Mouse (Mus musculus): Measurements from ENCODE around the gene Tusc2. TPM values are rescaled to one million over a fixed set of nuclear protein-coding genes. Genes with fewer than 3 reads are reported as not detected.

Gene Tusc2
- 93.3 and 93.9 TPM in 2 replicates for polyA plus RNA-seq (2016; fragmentation: Nextera tagmentation; extraction: Ambion mirVana)

DNA sequence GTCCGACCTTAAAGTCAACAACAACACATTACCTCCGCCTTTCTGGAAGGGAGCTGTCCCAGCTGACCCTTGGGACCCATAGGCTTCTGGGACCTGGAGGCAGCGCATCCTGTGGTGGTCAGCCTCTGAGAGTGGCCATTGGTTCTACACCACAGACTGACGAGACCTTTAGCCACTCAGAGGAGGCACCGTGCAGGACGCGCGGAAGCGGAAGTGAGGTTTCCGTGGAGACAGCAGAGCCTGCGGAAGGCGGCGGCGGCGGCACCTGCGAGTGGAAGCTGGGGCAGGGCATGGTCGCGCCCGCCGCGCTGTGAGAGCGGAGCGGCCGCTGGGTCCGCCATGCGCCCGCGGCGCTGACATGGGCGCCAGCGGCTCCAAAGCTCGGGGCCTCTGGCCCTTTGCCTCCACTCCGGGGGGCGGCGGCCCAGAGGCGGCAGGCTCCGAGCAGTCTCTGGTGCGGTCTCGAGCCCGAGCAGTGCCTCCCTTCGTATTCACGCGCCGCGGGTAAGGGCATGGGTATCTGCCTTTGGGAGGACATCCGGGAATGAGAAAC is at the start of gene Tusc2:
TSS of gene Tusc2 (plus strand) at position 227 of the 553 bp plus-strand sequence.
- peaks cover 53% of the 10 kb centered on the region for H3K36me3 ChIP-seq
- peak within 1 kb of the TSS; percentile 90 for H3K4me2 ChIP-seq (replicated peaks)
- no peaks in the 10 kb centered on the region for H3K27me3 ChIP-seq (replicated peaks)
- peak within 1 kb of the TSS; percentile 96 for H3K4me3 ChIP-seq
- 0 out of 2 replicates have a peak within 1 kb of the TSS, but pooled peaks have one; percentile 42 for H3K27ac ChIP-seq
- no peaks in the 10 kb centered on the region for H3K9me3 ChIP-seq
- WGBS: under 1% methylated on average over 46 of the region's 46 CpGs
- H3K9ac ChIP-seq: peak within 1 kb of the TSS; percentile 90
- H3K4me1 ChIP-seq: peaks cover 25% of the 10 kb centered on the region
- peak; percentile 91 for ATAC-seq (ENCODE audit: low FRiP score, low read depth)

DNA sequence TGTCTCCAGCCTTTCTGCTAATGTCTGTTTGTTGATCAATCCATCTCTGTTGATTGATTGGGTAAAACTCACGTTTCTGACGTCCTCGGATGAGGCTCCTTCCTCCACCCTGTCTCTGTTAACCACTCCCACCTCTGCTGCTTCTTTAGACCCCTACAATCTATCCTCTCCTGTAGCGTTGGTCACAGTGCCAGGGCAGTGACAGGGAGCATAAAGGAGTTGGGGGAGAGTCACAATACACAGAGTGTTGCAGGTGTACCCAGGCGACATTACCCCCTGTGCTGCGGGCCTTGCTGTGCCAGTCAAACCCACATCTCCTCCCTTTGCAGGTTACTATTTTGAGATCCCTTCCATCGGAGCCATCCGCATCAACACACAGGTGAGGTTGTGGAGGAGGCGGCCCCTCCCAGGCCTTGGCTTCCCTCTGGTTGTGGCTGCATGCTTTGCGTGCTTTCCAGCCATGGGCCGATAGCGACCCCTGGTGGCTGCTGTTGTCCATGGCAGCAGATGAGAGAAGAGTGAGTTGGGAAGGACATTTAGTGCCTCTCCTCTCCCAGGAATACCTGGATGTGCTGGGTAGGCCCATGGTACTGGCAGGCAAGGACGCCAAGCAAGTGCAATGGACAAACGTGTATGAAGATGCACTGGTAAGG is 48.6 kb upstream of the Tusc2 start:
- WGBS: 22% methylated on average over 14 of the region's 14 CpGs
- Histone ChIP-seq H3K4me1 (peaks cover 49% of the 10 kb centered on the region), H3K4me2 (replicated peaks) (no peak overlapping the region), H3K27ac (no peak overlapping the region), H3K27me3 (replicated peaks) (peaks cover 3% of the 10 kb centered on the region; the same call in 1 of the 2 replicates), H3K4me3 (no peak overlapping the region), H3K9me3 (no peaks in the 10 kb centered on the region), H3K36me3 (peaks cover 4% of the 10 kb centered on the region; the same call in 1 of the 2 replicates), H3K9ac (no peak overlapping the region)
- ATAC-seq (ENCODE audit: low FRiP score, low read depth): peak; percentile 51

DNA sequence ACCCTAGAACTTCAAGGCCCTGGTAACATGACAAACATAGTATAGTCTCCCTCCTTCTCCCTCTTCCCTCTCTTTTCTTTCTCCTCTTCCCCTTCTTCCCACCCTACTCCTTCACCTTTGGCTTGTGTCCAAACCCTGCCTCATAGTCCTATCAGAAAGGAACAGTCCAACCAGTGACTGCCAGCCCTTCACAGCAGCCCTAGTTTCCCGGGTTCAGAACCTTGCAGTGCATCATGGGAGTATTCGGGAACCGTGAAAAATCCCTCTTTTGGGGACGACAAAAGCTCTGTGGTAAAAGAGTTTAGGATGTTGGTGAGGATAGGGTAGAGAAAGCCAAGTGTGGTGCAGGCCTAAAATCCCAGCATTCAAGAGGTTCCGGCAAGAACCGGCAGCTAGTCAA is 42.7 kb upstream of the Tusc2 start:
- Histone ChIP-seq H3K9ac (no peak overlapping the region), H3K4me1 (peaks cover 29% of the 10 kb centered on the region), H3K27me3 (replicated peaks) (peaks cover 25% of the 10 kb centered on the region), H3K4me3 (no peak overlapping the region), H3K4me2 (replicated peaks) (no peak overlapping the region), H3K36me3 (peaks cover 4% of the 10 kb centered on the region), H3K9me3 (no peaks in the 10 kb centered on the region), H3K27ac (0 out of 2 replicates have a peak overlapping the region, but pooled peaks have one; percentile 7)
- WGBS: 42% methylated on average over 6 of the region's 6 CpGs
- ATAC-seq (ENCODE audit: low FRiP score, low read depth): no peak

DNA sequence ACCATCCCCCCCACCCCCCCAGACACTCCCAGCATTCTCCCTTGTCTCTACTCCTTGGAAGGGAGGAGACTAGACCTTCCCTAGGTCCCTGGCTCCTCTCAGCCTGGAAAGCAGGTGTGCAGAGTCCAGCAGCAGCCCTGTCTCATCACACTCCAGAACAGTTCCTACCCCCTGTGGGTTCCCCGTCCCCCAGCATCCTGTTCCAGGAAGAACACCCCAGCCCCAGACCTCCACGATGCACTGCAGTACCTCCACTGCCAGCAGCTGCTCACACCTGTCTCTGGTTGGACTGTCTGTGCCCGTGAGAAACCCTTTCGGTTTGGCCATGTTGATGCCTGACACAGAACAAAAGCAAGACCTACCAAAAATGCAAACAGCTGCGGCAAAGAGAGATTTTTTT is 41.9 kb upstream of the Tusc2 start:
- Histone ChIP-seq H3K9me3 (no peaks in the 10 kb centered on the region), H3K4me3 (no peak overlapping the region), H3K27me3 (replicated peaks) (peaks cover 33% of the 10 kb centered on the region), H3K4me2 (replicated peaks) (no peak overlapping the region), H3K9ac (no peak overlapping the region), H3K27ac (0 out of 2 replicates have a peak overlapping the region, but pooled peaks have one; percentile 7), H3K4me1 (peaks cover 29% of the 10 kb centered on the region), H3K36me3 (peaks cover 4% of the 10 kb centered on the region)
- 74% methylated on average over 5 of the region's 5 CpGs for WGBS
- ATAC-seq (ENCODE audit: low FRiP score, low read depth): no peak

DNA sequence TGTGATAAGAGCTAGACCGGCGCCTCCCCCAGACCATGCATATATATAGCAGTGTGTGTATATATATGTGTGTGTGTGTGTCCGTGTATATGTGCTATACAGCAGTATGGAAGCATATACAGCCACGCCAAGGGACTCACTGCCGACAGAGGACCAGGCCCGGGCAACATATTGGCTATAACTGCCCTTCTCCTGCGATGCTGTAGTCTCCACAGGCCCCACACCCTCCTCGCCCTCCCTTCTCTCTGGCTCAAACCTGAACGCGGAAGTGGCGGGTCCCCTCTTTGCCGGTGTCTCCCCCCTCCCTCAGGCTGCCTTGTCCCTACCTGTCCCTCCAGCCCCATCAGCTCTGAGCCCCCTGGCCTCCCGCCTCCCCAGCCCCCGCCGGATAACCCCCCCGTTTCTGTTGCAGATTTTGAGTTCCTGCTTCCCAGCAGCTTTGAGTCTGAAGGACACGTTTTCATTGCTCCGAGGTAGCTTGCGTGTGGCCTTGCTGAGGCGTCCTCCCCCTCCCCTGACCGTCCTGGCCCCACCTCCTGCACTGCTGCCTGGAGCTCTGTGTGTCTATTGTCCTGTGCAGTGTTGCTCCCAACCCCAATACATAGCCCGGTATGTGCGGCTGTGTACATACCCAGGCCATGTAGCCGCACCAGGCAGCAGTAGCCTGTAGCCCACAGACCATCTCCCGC is 41.2 kb upstream of the Tusc2 start:
- 28% methylated on average over 25 of the region's 25 CpGs for WGBS
- H3K4me1 ChIP-seq: peaks cover 36% of the 10 kb centered on the region
- peaks cover 4% of the 10 kb centered on the region for H3K36me3 ChIP-seq
- H3K9ac ChIP-seq: 0 out of 2 replicates have a peak overlapping the region, but pooled peaks have one; percentile 26
- H3K27ac ChIP-seq: no peak overlapping the region
- no peak for ATAC-seq (ENCODE audit: low FRiP score, low read depth)
- no peak overlapping the region for H3K4me3 ChIP-seq
- no peaks in the 10 kb centered on the region for H3K9me3 ChIP-seq
- H3K27me3 ChIP-seq (replicated peaks): peaks cover 40% of the 10 kb centered on the region
- peak overlapping the region; percentile 44 for H3K4me2 ChIP-seq (replicated peaks)

DNA sequence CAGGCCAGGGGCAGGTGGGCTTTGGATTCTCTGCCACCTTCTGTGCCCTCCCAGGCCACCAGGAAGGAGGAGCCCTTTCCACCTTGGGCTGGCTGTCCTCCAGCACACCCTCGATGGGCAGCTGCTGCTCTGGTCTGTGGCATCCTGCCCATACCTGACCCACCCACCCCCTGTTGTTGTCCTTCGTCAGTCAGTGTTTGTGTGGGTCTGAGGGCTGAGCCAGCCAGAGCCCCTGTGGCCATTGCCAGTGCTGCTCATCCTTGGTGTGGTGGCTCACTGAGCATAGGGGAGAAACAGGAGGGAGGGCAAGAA is 40.7 kb upstream of the Tusc2 start:
- peaks cover 40% of the 10 kb centered on the region for H3K4me1 ChIP-seq
- H3K4me2 ChIP-seq (replicated peaks): peak overlapping the region; percentile 44; the same call in 1 of the 2 replicates
- no peak overlapping the region for H3K27ac ChIP-seq
- 45% methylated on average over 2 of the region's 2 CpGs for WGBS
- H3K27me3 ChIP-seq (replicated peaks): peaks cover 45% of the 10 kb centered on the region
- H3K9me3 ChIP-seq: no peaks in the 10 kb centered on the region
- ATAC-seq (ENCODE audit: low FRiP score, low read depth): no peak
- peaks cover 4% of the 10 kb centered on the region for H3K36me3 ChIP-seq
- no peak overlapping the region for H3K4me3 ChIP-seq
- 0 out of 2 replicates have a peak overlapping the region, but pooled peaks have one; percentile 26 for H3K9ac ChIP-seq

DNA sequence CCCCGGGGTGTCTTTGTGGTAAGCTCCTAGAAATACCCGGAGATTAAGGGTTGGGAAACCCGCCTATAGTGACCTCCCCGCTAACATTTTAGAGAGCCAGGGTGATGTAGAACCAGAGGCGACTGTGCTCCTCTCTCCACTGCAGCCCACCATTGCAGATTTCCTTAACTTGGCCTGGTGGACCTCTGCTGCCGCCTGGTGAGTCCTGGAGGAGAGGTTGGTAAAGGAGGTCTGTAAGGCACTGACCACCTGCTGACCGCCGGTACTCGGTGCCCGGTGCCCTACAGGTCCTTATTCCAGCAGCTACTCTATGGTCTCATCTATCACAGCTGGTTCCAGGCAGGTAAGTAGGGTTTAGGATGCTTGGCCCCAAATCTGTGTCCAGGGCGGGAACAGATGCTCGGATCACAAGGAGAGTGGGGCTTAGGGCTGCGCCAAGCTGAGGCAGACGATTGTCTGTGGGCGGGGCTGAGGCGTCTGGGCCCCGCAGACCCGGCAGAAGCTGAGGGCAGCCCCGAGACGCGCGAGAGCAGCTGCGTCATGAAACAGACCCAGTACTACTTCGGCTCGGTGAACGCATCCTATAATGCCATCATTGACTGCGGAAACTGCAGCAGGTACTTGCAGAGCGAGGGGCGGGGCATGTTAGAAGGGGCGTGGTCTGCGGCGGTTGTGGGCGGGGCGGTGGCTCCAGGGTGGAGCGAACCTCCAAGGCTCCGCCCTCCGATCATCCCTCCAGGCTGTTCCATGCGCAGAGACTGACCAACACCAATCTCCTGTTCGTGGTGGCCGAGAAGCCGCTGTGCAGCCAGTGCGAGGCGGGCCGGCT is 36.6 kb upstream of the Tusc2 start:
- Histone ChIP-seq H3K36me3 (no peaks in the 10 kb centered on the region; the same call in 1 of the 2 replicates), H3K4me1 (peaks cover 24% of the 10 kb centered on the region), H3K4me2 (replicated peaks) (peak overlapping the region; percentile 58), H3K4me3 (peak overlapping the region; percentile 24), H3K27me3 (replicated peaks) (peaks cover 50% of the 10 kb centered on the region), H3K27ac (no peak overlapping the region), H3K9ac (0 out of 2 replicates have a peak overlapping the region, but pooled peaks have one; percentile 1), H3K9me3 (no peaks in the 10 kb centered on the region)
- peak; percentile 46 for ATAC-seq (ENCODE audit: low FRiP score, low read depth)
- WGBS: 4% methylated on average over 44 of the region's 44 CpGs

DNA sequence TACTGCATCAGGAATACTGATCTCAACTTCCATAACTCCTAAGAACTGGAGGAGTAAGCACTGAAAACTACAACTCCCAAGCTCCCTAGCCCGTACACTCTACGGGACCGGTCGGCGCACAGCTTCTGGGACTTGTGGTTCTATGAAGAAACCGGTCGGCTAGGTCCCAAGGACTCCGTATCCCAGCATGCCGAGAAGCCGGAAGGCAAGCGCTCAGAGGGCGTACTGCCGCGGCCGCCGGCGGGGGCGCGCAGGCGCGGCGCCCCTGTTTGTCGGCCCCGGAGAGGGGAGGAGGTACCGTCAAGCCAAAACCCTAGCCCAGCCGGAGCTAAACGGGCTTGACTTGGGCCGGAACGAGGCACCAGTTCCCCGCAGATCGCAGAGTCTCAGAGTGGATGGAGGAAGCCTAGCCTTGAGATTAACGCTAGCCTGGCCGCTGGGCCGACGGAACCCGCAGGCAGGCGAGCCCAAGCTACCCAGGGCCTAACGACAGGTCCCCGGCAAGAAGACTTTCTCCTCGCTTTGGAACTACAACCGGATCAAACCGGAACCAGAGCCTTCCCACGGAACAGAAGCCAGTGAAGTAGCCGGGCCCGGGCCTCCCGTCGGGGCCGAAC is 29.2 kb upstream of the Tusc2 start, which contains the start of gene Tmem115:
TSS of gene Tmem115 (plus strand) at position 155 of the 617 bp plus-strand sequence.
- under 1% methylated on average over 48 of the region's 48 CpGs for WGBS
- Histone ChIP-seq H3K9ac (peak within 1 kb of the TSS; percentile 88), H3K4me3 (peak within 1 kb of the TSS; percentile 77), H3K27me3 (replicated peaks) (no peaks in the 10 kb centered on the region), H3K9me3 (no peaks in the 10 kb centered on the region), H3K4me2 (replicated peaks) (peak within 1 kb of the TSS; percentile 100), H3K27ac (no peak within 1 kb of the TSS), H3K36me3 (peaks cover 14% of the 10 kb centered on the region), H3K4me1 (peaks cover 34% of the 10 kb centered on the region)
- peak; percentile 99 for ATAC-seq (ENCODE audit: low FRiP score, low read depth)

DNA sequence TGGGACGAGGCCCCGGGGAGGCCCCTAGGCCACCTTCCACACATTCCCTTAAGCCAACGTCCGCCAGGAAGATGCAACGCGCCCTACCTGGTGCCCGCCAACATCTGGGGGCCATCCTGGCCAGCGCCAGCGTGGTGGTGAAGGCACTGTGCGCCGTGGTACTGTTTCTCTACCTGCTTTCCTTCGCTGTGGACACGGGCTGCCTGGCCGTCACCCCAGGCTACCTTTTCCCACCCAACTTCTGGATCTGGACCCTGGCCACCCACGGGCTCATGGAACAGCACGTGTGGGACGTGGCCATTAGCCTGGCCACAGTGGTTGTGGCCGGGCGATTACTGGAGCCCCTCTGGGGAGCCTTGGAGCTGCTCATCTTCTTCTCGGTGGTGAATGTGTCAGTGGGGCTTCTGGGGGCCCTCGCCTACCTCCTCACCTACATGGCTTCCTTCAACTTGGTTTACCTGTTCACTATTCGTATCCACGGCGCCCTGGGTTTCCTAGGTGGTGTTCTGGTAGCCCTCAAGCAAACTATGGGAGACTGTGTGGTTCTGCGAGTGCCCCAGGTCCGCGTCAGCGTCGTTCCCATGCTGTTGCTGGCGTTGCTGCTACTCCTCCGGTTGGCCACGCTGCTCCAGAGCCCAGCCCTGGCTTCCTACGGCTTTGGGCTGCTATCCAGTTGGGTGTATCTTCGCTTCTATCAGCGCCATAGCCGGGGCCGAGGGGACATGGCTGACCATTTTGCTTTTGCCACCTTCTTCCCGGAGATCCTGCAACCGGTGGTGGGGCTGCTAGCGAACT is 28.4 kb upstream of the Tusc2 start:
- ATAC-seq (ENCODE audit: low FRiP score, low read depth): peak; percentile 29
- WGBS: under 1% methylated on average over 40 of the region's 40 CpGs
- Histone ChIP-seq H3K9ac (peak overlapping the region; percentile 88), H3K27me3 (replicated peaks) (no peaks in the 10 kb centered on the region), H3K4me1 (peaks cover 34% of the 10 kb centered on the region), H3K27ac (no peak overlapping the region), H3K4me3 (peak overlapping the region; percentile 77), H3K36me3 (peaks cover 22% of the 10 kb centered on the region), H3K4me2 (replicated peaks) (peak overlapping the region; percentile 100), H3K9me3 (no peaks in the 10 kb centered on the region)

DNA sequence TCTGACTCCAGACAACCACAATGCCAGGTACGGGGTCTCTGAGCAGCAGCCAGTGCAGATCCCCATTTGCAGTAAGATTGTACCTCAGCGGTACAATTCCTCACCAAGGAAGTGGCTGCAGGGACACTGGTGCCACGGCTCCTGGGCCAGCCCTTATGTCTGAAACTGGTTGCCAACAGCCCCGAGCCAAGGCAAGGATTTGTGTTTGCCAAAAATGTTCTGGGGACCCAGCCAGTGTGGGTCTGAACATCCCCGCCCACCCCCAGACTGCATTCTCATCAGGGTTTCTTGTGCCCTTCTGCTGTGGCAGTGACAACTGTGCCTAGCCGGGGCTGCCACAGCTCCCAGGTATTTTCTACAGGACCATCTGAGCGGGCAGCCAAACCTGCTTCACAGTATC is 24.8 kb upstream of the Tusc2 start:
- WGBS: 93% methylated on average over 7 of the region's 7 CpGs
- ATAC-seq (ENCODE audit: low FRiP score, low read depth): no peak
- no peaks in the 10 kb centered on the region for H3K27me3 ChIP-seq (replicated peaks)

DNA sequence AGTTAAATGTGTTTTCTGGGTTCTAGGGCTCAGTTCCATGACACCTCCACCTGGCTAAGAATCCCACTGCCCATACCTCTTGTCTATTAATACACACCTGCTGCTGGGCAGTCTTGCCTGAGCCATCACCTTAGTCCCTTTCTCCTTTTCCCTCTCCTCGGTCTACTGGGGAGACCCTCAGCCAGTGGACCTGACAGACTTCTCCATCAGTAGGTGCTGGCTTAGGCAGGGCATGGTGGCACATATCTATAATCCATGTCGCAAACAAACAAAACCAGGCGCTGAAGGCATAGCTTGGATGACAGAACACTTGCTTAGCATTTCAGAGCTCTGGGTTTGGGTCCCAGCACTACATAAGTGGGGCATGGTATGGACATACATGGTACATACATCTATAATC is 24.3 kb upstream of the Tusc2 start:
- WGBS: 95% methylated on average over 3 of the region's 3 CpGs
- Histone ChIP-seq H3K27me3 (replicated peaks) (no peaks in the 10 kb centered on the region), H3K4me2 (replicated peaks) (no peak overlapping the region), H3K27ac (no peak overlapping the region), H3K4me3 (no peak overlapping the region), H3K4me1 (peaks cover 54% of the 10 kb centered on the region), H3K9ac (no peak overlapping the region), H3K9me3 (no peaks in the 10 kb centered on the region), H3K36me3 (peaks cover 35% of the 10 kb centered on the region)
- no peak for ATAC-seq (ENCODE audit: low FRiP score, low read depth)

More for the DNA sequence above, 24.8 kb upstream of the Tusc2 start:
- Histone ChIP-seq H3K27ac (no peak overlapping the region), H3K9me3 (no peaks in the 10 kb centered on the region), H3K4me3 (no peak overlapping the region), H3K9ac (no peak overlapping the region), H3K4me1 (peaks cover 54% of the 10 kb centered on the region), H3K36me3 (peaks cover 30% of the 10 kb centered on the region), H3K4me2 (replicated peaks) (no peak overlapping the region)

Data from neural tube, embryonic 12.5 days (tissue).